Mouse (Mus musculus): ENCODE results near the gene Gm4981. TPM values are rescaled to one million over a fixed set of nuclear protein-coding genes. Genes with fewer than 3 reads are reported as not detected.
"Not testable (repeated sequence)": the region's sequence is repeated elsewhere in the genome, so short reads cannot be mapped to it uniquely, and the experiment has no call there.

Gm4981 gene
- total RNA-seq (2022): not detected

GRCm38 (mm10) chr10:58236613-58237012 lies at the start of gene Gm4981:
TSS of gene Gm4981 (minus strand) at chr10:58236701.
- DNase-seq (ENCODE audit: low spot score in 2 of 2): no peak

- no peak for DNase-seq (ENCODE audit: low spot score in 2 of 2)
Measured at GRCm38 (mm10) chr10:58282238-58282637, 45.7 kb upstream of the Gm4981 start.

- DNase-seq (ENCODE audit: low spot score in 2 of 2): no peak
Measured at GRCm38 (mm10) chr10:58258466-58258865, 22.0 kb upstream of the Gm4981 start.

- DNase-seq (ENCODE audit: low spot score in 2 of 2): no peak
Measured at GRCm38 (mm10) chr10:58255954-58256353, 19.5 kb upstream of the Gm4981 start.

- DNase-seq (ENCODE audit: low spot score in 2 of 2): peak; percentile 76 to 92
Measured at GRCm38 (mm10) chr10:58255213-58255892, 18.9 kb upstream of the Gm4981 start, which contains the start of gene Gcc2. TSS of gene Gcc2 (plus strand) at chr10:58255497.

- DNase-seq (ENCODE audit: low spot score in 2 of 2): no peak
Measured at GRCm38 (mm10) chr10:58254635-58255175, 18.2 kb upstream of the Gm4981 start.

GRCm38 (mm10) chr10:58249535-58249934 lies 13.0 kb upstream of the Gm4981 start:
- no peak for DNase-seq (ENCODE audit: low spot score in 2 of 2)

GRCm38 (mm10) chr10:58238984-58239740 lies 2.7 kb upstream of the Gm4981 start:
- peak; percentile 46 to 69 for DNase-seq (ENCODE audit: low spot score in 2 of 2)

- DNase-seq (ENCODE audit: low spot score in 2 of 2): not testable (repeated sequence)
Measured at GRCm38 (mm10) chr10:58234985-58235384, 1.5 kb downstream of the Gm4981 start.

GRCm38 (mm10) chr10:58233740-58234121 lies 2.8 kb downstream of the Gm4981 start:
- not testable (repeated sequence) for DNase-seq (ENCODE audit: low spot score in 2 of 2)

- DNase-seq (ENCODE audit: low spot score in 2 of 2): not testable (repeated sequence)
Measured at GRCm38 (mm10) chr10:58233054-58233739, 3.3 kb downstream of the Gm4981 start.

GRCm38 (mm10) chr10:58232641-58232969 lies 3.9 kb downstream of the Gm4981 start, which contains the start of gene Duxf3:
TSS of gene Duxf3 (minus strand) at chr10:58232675.
- DNase-seq (ENCODE audit: low spot score in 2 of 2): not testable (repeated sequence)

- peak; percentile 57 to 80 for DNase-seq (ENCODE audit: low spot score in 2 of 2)
Measured at GRCm38 (mm10) chr10:58231779-58232640, 4.5 kb downstream of the Gm4981 start.

- peak in 1 of 2 experiments; percentile 59 for DNase-seq (ENCODE audit: low spot score in 2 of 2)
Measured at GRCm38 (mm10) chr10:58231088-58231487, 5.4 kb downstream of the Gm4981 start.

- not testable (repeated sequence) for DNase-seq (ENCODE audit: low spot score in 2 of 2)
Measured at GRCm38 (mm10) chr10:58230021-58230420, 6.5 kb downstream of the Gm4981 start.

GRCm38 (mm10) chr10:58227798-58228197 lies 8.7 kb downstream of the Gm4981 start:
- DNase-seq (ENCODE audit: low spot score in 2 of 2): peak in 1 of 2 experiments; percentile 17

- DNase-seq (ENCODE audit: low spot score in 2 of 2): not testable (repeated sequence)
Measured at GRCm38 (mm10) chr10:58226357-58226756, 10.1 kb downstream of the Gm4981 start.

GRCm38 (mm10) chr10:58224827-58225785 lies 11.4 kb downstream of the Gm4981 start, which contains the start of gene AW822073:
TSS of gene AW822073 (minus strand) at chr10:58224930.
- peak in 1 of 2 experiments; percentile 58 for DNase-seq (ENCODE audit: low spot score in 2 of 2)
